Mouse (Mus musculus) stomach, embryonic 15.5 days (tissue): ENCODE measurements around the gene Ppp1r14c. TPM values are rescaled to one million over a fixed set of nuclear protein-coding genes. Genes with fewer than 3 reads are reported as not detected.
"Not testable (repeated sequence)": the region's sequence is repeated elsewhere in the genome, so short reads cannot be mapped to it uniquely, and the experiment has no call there.

ENCODE experiments used
- ATAC-seq: fragments of 200-750 bp; cut with Nextera tagmentation; 2 replicates; pipeline ENCODE4 v1.8.0; 2017; ENCODE audit warnings: low read depth, moderate number of reproducible peaks, moderate TSS enrichment; ENCODE audit not compliant: insufficient read depth, low FRiP score
- H3K27ac ChIP-seq: fragments of 300-500 bp; sonication (generic); 2 replicates; pipeline ENCODE4 v1.5.1; 2015; ENCODE audit warnings: mild to moderate bottlenecking, inconsistent platforms
- H3K27me3 ChIP-seq: fragments of 300-500 bp; sonication (generic); replicated peaks from 2 replicates; pipeline ENCODE4 v1.6.1; 2015; ENCODE audit warnings: inconsistent platforms
- H3K36me3 ChIP-seq: fragments of 300-500 bp; sonication (generic); 2 replicates; pipeline ENCODE4 v1.6.1; 2015; ENCODE audit warnings: inconsistent platforms
- H3K4me1 ChIP-seq: fragments of 300-500 bp; sonication (generic); 2 replicates; pipeline ENCODE4 v1.6.1; 2015; ENCODE audit warnings: inconsistent platforms
- H3K4me2 ChIP-seq: fragments of 300-500 bp; sonication (generic); 2 replicates; pipeline ENCODE4 v1.6.1; 2015; ENCODE audit warnings: mild to moderate bottlenecking, inconsistent platforms
- H3K4me3 ChIP-seq: fragments of 300-500 bp; sonication (generic); replicated peaks from 2 replicates; pipeline ENCODE4 v1.5.1; 2015; ENCODE audit warnings: inconsistent platforms
- H3K9ac ChIP-seq: fragments of 300-500 bp; sonication (generic); 2 replicates; pipeline ENCODE4 v1.6.1; 2015; ENCODE audit warnings: inconsistent platforms
- H3K9me3 ChIP-seq: fragments of 300-500 bp; sonication (generic); 2 replicates; pipeline ENCODE4 v1.6.1; 2016; ENCODE audit warnings: inconsistent platforms
- WGBS: fragments of 180-500 bp; shearing (Covaris S2); methylation state at CpG from one replicate; pipeline ENCODE4 v1.1.7; 2015; 5-methylcytosine and 5-hydroxymethylcytosine counted together
- polyA plus RNA-seq: library from polyadenylated mRNA; unstranded; fragments of >200 nt; fragmentation: Nextera tagmentation; extraction: Ambion mirVana; gene quantifications from 2 replicates; pipeline ENCODE4 v1.2.1, GENCODE M21; 2015

The Ppp1r14c gene
- polyA plus RNA-seq, 1 experiment from 2014 or later = 2.9 TPM

DNA sequence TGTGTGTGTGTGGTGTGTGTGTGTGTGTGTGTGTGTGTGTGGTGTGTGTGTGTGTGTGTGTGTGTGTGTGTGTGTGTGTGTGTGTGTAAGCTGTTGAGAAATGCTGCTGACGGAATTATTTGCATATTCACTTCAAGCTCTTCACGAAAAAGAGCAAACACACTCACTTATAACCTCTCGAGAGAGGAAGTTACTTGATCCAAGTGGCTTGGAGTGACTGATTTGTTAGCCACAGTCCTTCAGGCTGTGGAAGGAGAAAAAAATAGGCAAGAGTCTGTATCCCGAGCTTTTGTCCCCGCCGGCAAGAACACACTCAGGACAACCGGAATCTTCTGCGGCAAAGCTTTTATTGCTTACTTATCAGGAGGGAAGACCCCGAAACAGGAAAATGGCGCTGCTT lies 80.9 kb downstream of the Ppp1r14c start:
- not testable (repeated sequence) for H3K4me1 ChIP-seq, H3K4me3 ChIP-seq, H3K4me2 ChIP-seq, H3K27me3 ChIP-seq, H3K9me3 ChIP-seq, H3K9ac ChIP-seq, H3K27ac ChIP-seq, H3K36me3 ChIP-seq, ATAC-seq
- WGBS = 86% methylated on average over 10 of the region's 10 CpGs

DNA sequence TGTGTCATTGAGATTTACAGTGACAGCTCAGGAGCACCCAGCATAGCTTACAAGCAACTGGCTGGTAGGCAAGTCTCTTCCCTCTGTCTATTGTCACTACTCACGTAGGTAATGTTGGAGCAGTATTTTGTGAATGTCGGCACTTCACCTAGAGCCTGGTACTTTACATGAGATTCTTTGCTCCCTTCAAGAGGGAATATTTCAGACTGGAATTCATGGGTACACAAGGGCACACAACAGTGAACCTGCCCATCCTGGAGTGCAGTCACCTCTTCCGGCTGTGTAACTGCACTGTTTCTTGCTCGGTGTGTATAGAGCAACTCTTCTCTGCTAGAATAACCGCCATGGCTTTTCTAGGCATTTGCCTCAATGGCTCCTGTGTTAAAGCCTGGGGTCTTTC lies 82.8 kb downstream of the Ppp1r14c start:
- Histone ChIP-seq H3K9ac (no peak overlapping the region), H3K4me3 (no peak overlapping the region), H3K9me3 (no peaks in the 10 kb centered on the region), H3K27ac (no peak overlapping the region), H3K36me3 (no peaks in the 10 kb centered on the region), H3K4me2 (no peak overlapping the region), H3K4me1 (no peaks in the 10 kb centered on the region), H3K27me3 (no peaks in the 10 kb centered on the region)
- 87% methylated on average over 5 of the region's 5 CpGs for WGBS
- ATAC-seq = no peak

- WGBS = 71% methylated on average over 4 of the region's 4 CpGs
- Histone ChIP-seq H3K36me3 (no peaks in the 10 kb centered on the region), H3K27me3 (no peaks in the 10 kb centered on the region), H3K4me1 (no peaks in the 10 kb centered on the region), H3K9me3 (no peaks in the 10 kb centered on the region), H3K27ac (no peak overlapping the region), H3K4me2 (no peak overlapping the region), H3K4me3 (no peak overlapping the region), H3K9ac (no peak overlapping the region)
- ATAC-seq = no peak
These were observed 86.1 kb downstream of the Ppp1r14c start for GRCm38 (mm10) chr10:3451930-3452329.

DNA sequence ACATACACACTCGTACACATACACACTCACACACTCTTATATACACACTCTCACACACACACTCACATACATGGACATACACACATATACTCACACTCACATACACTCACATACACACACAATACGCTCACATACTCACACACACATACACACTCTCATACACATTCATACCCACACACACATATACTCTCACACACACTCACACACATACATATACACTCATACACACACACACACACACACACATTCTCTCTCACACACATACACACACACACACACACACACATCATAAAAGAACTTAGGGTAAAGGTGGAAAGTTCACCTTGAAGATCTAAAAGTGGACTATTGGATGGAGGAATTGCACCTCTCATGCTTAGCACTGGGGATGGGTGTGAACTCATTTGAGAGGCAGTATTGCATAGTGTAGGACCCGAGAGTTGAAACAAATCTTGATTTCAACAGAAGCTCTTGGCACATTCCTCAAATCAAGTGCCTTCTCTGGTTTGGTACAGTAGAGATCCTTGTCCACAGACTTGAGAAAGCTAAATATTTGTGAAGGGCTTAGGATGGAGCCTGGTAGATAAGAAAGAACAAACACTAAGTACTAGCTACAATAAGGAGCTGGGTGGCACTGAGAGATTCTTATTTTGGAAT lies 87.1 kb downstream of the Ppp1r14c start:
- Histone ChIP-seq H3K36me3 (no peaks in the 10 kb centered on the region), H3K27ac (no peak overlapping the region), H3K27me3 (no peaks in the 10 kb centered on the region), H3K4me2 (no peak overlapping the region), H3K4me3 (no peak overlapping the region), H3K9ac (no peak overlapping the region), H3K9me3 (no peaks in the 10 kb centered on the region), H3K4me1 (no peaks in the 10 kb centered on the region)
- no peak for ATAC-seq
- 65% methylated on average over 3 of the region's 3 CpGs for WGBS

DNA sequence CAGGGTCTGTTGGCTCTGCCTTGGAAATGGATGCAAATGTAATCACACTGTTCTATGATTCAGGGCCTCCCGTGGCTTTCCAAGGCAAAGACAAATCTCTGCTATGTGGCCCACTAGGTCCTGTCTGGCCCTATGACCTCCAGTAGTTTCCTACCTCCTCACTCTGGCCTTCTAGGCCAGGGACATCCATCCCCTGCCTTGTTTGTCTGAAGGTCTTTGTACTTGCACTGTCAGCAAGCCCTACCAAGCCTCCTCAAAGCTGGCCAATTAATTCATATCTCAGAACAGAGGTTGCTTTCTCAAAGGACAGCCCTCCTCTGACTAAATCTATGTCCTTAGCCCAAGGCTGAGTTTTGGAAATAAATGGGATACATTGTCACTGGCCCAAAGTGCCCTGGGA lies 92.8 kb downstream of the Ppp1r14c start:
- no peaks in the 10 kb centered on the region for H3K27me3 ChIP-seq
- no peak for ATAC-seq
- no peak overlapping the region for H3K4me3 ChIP-seq
- H3K9ac ChIP-seq = no peak overlapping the region
- no peak overlapping the region for H3K4me2 ChIP-seq
- 62% methylated on average over 1 of the region's 1 CpGs for WGBS
- H3K36me3 ChIP-seq = no peaks in the 10 kb centered on the region
- no peaks in the 10 kb centered on the region for H3K4me1 ChIP-seq
- H3K27ac ChIP-seq = no peak overlapping the region
- H3K9me3 ChIP-seq = no peaks in the 10 kb centered on the region

DNA sequence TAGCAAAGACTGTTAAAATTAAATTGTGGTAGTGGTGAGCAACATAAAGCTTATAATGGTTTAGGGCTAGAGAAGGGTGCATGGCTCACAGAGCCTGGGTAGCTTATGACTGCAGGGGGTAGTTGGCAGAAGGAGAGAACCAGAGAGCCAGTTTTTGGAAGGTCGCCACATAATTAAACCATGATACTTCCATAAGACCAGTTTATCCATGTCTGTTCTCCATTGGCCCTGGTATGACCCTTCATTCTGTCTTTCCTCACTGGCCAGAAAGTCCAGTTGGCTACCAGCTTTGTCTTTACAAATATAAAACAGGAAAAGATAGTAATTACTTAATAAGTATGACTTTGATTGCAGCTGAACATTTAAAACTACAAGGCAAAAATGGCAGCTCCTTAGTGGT lies 95.0 kb downstream of the Ppp1r14c start:
- ATAC-seq = no peak
- no peaks in the 10 kb centered on the region for H3K9me3 ChIP-seq
- H3K4me3 ChIP-seq = no peak overlapping the region
- no peak overlapping the region for H3K4me2 ChIP-seq
- H3K27me3 ChIP-seq = no peaks in the 10 kb centered on the region
- no peaks in the 10 kb centered on the region for H3K4me1 ChIP-seq
- no peak overlapping the region for H3K27ac ChIP-seq
- H3K9ac ChIP-seq = no peak overlapping the region
- WGBS = 82% methylated on average over 1 of the region's 1 CpGs
- H3K36me3 ChIP-seq = no peaks in the 10 kb centered on the region

DNA sequence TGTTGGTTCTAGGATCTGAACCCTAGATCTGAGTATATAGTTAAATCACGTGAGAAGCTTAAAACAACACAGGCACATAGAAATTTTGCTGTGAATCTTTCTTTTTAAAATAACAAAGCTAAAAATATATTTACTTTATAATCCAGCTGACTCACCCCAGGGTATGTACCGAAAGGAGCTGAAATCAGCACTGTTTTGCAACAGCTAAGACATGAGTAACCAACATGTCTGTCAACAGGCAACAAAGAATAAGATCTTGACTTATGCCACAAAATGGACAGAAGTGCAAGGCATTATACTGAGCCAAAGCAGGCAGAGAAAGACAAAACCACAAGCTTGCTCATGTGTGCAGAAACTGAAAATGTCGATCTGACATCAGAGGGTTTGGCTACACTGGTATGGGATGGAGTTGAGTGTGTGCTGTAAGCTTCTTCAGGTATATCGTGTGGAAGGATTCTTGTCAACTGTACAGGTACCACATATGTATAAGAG lies 100.3 kb downstream of the Ppp1r14c start:
- ATAC-seq = no peak

DNA sequence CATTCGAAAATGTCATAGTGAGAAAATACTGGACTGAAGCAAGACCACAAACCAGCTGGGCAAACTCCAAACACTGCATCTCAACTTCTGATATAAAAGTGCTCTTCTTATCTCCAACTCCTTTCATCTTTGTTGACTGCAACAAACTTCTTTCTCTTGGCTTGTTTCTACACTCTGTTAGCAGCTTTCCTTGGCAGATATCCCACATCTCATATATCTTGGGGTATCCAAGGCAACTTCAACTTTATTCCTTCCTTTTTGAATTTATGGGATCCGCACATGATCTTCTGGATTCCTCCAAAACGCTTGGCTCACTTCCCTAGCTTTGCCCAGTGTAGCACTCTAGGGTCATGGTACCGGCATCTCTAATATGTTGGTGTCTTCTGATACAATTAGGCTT lies 102.7 kb downstream of the Ppp1r14c start:
- H3K4me2 ChIP-seq = no peak overlapping the region
- H3K27ac ChIP-seq = no peak overlapping the region
- H3K4me3 ChIP-seq = no peak overlapping the region
- no peaks in the 10 kb centered on the region for H3K27me3 ChIP-seq
- WGBS = 78% methylated on average over 4 of the region's 4 CpGs
- no peaks in the 10 kb centered on the region for H3K4me1 ChIP-seq
- H3K9me3 ChIP-seq = no peaks in the 10 kb centered on the region
- no peaks in the 10 kb centered on the region for H3K36me3 ChIP-seq
- H3K9ac ChIP-seq = no peak overlapping the region
- no peak for ATAC-seq

More for the DNA sequence above, 100.3 kb downstream of the Ppp1r14c start:
- no peaks in the 10 kb centered on the region for H3K4me1 ChIP-seq
- 75% methylated on average over 4 of the region's 4 CpGs for WGBS
- H3K27me3 ChIP-seq = no peaks in the 10 kb centered on the region
- no peak overlapping the region for H3K4me3 ChIP-seq
- no peak overlapping the region for H3K27ac ChIP-seq
- H3K36me3 ChIP-seq = no peaks in the 10 kb centered on the region
- H3K9ac ChIP-seq = no peak overlapping the region
- no peak overlapping the region for H3K4me2 ChIP-seq
- no peaks in the 10 kb centered on the region for H3K9me3 ChIP-seq

DNA sequence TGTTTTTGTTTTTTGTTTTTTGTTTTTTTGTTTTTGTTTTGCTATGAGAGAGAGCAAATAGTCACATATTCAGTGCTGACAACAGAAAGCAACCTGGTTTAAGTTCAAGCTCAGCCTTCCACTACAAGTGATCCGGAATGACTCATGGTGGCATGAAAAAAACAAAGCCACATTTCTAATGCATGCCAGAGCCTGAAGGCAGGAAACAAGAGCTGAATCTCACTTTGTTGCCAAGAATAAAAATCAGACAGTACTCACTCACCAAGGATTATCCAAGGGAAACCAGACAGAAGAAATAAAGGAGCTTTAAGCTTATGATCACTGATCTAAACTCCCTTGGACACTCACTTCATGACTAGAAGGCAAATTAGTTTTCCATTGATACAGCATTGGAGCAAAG lies 110.8 kb downstream of the Ppp1r14c start:
- Histone ChIP-seq H3K9me3 (no peaks in the 10 kb centered on the region), H3K27ac (no peak overlapping the region), H3K4me1 (no peaks in the 10 kb centered on the region), H3K27me3 (no peaks in the 10 kb centered on the region), H3K9ac (no peak overlapping the region), H3K4me3 (no peak overlapping the region), H3K4me2 (no peak overlapping the region), H3K36me3 (no peaks in the 10 kb centered on the region)
- 78% methylated on average over 1 of the region's 1 CpGs for WGBS
- ATAC-seq = no peak

- 83% methylated on average over 1 of the region's 1 CpGs for WGBS
These were observed 113.9 kb downstream of the Ppp1r14c start for GRCm38 (mm10) chr10:3479772-3480171.

GRCm38 (mm10) chr10:3490052-3490451 lies 124.2 kb downstream of the Ppp1r14c start:
- 83% methylated on average over 3 of the region's 3 CpGs for WGBS
- no peaks in the 10 kb centered on the region for H3K9me3 ChIP-seq

More at GRCm38 (mm10) chr10:3479772-3480171, 113.9 kb downstream of the Ppp1r14c start:
- Histone ChIP-seq H3K9ac (no peak overlapping the region), H3K27ac (no peak overlapping the region), H3K4me3 (no peak overlapping the region), H3K36me3 (no peaks in the 10 kb centered on the region), H3K4me1 (no peaks in the 10 kb centered on the region), H3K27me3 (no peaks in the 10 kb centered on the region), H3K9me3 (no peaks in the 10 kb centered on the region), H3K4me2 (no peak overlapping the region)
- ATAC-seq = no peak

GRCm38 (mm10) chr10:3496791-3497190 lies 130.9 kb downstream of the Ppp1r14c start:
- no peak overlapping the region for H3K27ac ChIP-seq
- 68% methylated on average over 2 of the region's 2 CpGs for WGBS
- H3K27me3 ChIP-seq = no peaks in the 10 kb centered on the region
- H3K4me3 ChIP-seq = no peak overlapping the region
- H3K4me1 ChIP-seq = no peaks in the 10 kb centered on the region
- H3K4me2 ChIP-seq = no peak overlapping the region
- no peaks in the 10 kb centered on the region for H3K9me3 ChIP-seq
- H3K9ac ChIP-seq = no peak overlapping the region
- no peaks in the 10 kb centered on the region for H3K36me3 ChIP-seq
- no peak for ATAC-seq

More at GRCm38 (mm10) chr10:3490052-3490451, 124.2 kb downstream of the Ppp1r14c start:
- Histone ChIP-seq H3K4me1 (no peaks in the 10 kb centered on the region), H3K4me3 (no peak overlapping the region), H3K27me3 (no peaks in the 10 kb centered on the region), H3K36me3 (no peaks in the 10 kb centered on the region), H3K4me2 (no peak overlapping the region), H3K9ac (no peak overlapping the region), H3K27ac (no peak overlapping the region)
- no peak for ATAC-seq

- WGBS = 83% methylated on average over 6 of the region's 6 CpGs
These were observed 135.0 kb downstream of the Ppp1r14c start for GRCm38 (mm10) chr10:3500846-3501245.

More at GRCm38 (mm10) chr10:3500846-3501245, 135.0 kb downstream of the Ppp1r14c start:
- not testable (repeated sequence) for H3K4me2 ChIP-seq, H3K4me3 ChIP-seq, H3K27me3 ChIP-seq, H3K27ac ChIP-seq, H3K9me3 ChIP-seq, ATAC-seq, H3K4me1 ChIP-seq, H3K36me3 ChIP-seq, H3K9ac ChIP-seq
